Mouse (Mus musculus) CH12.LX (cell line): ENCODE results near the gene Cox16.

Experiments used
- CTCF ChIP-seq, 2 experiments: IDR thresholded peaks in 1 of 2; conservative IDR thresholded peaks in 1 of 2; 2 replicates each; pipeline ENCODE4 v1.5.1; 2011 to 2012; ENCODE audit warnings: low read depth in 2 of 2, low read length in 2 of 2, improper control_type of control experiment in 1 of 2, inconsistent platforms in 1 of 2, mild to moderate bottlenecking in 1 of 2, moderate library complexity in 1 of 2
- EP300 ChIP-seq: IDR thresholded peaks from 2 replicates; pipeline ENCODE4 v1.6.1; 2011; ENCODE audit warnings: low read length, improper control_type of control experiment
- JUND ChIP-seq: conservative IDR thresholded peaks from 2 replicates; pipeline ENCODE4 v1.6.1; 2011; ENCODE audit warnings: low read depth, low read length, improper control_type of control experiment
- KAT2A ChIP-seq: IDR thresholded peaks from 2 replicates; pipeline ENCODE4 v1.6.1; 2012; ENCODE audit warnings: low read length, improper control_type of control experiment, inconsistent platforms; ENCODE audit not compliant: insufficient replicate concordance
- POLR2A ChIP-seq: IDR thresholded peaks from 2 replicates; pipeline ENCODE4 v1.6.1; 2011; ENCODE audit warnings: low read depth, mild to moderate bottlenecking, improper control_type of control experiment, low read length
- USF1 ChIP-seq: IDR thresholded peaks from 2 replicates; pipeline ENCODE4 v1.6.1; 2014; ENCODE audit warnings: low read depth, mild to moderate bottlenecking, inconsistent platforms, low read length, improper control_type of control experiment
- ZKSCAN1 ChIP-seq: IDR thresholded peaks from 2 replicates; pipeline ENCODE4 v1.6.1; 2012; ENCODE audit warnings: low read depth, inconsistent platforms, low read length, improper control_type of control experiment, borderline replicate concordance
- ZMIZ1 ChIP-seq: IDR thresholded peaks from 2 replicates; pipeline ENCODE4 v1.6.1; 2012; ENCODE audit warnings: low read depth, mild to moderate bottlenecking, inconsistent platforms, low read length, improper control_type of control experiment

- TF ChIP-seq USF1 (no peak), KAT2A (no peak), POLR2A (no peak), CTCF (conservative IDR thresholded peaks at IDR 0.05 in 1 of 2, IDR thresholded peaks at IDR 0.05 in 1 of 2; ENCODE audit: low read depth in 2 of 2, low read length in 2 of 2) (peak; percentile 56 to 84), ZKSCAN1 (no peak), JUND (no peak), ZMIZ1 (no peak), EP300 (no peak)
Measured at GRCm38 (mm10) chr12:81402187-81402586, 82.7 kb downstream of the Cox16 start.
